Mouse (Mus musculus) embryonic facial prominence, embryonic 14.5 days (tissue): Measurements from ENCODE around the gene Cda. TPM values are rescaled to one million over a fixed set of nuclear protein-coding genes. Genes with fewer than 3 reads are reported as not detected.

Experiments used
- ATAC-seq: fragments of 200-750 bp; cut with Nextera tagmentation; 2 replicates; pipeline ENCODE4 v1.8.0; 2017; ENCODE audit warnings: low read depth, moderate number of reproducible peaks, moderate TSS enrichment
- DNase-seq: peaks from one replicate; pipeline ENCODE4 v3.0.0-alpha.2; 2015; ENCODE audit warnings: low spot score
- H3K27ac ChIP-seq: fragments of 300-500 bp; sonication (generic); replicated peaks from 2 replicates; pipeline ENCODE4 v1.5.1; 2014; ENCODE audit warnings: low read depth, mild to moderate bottlenecking, low read length, moderate library complexity
- H3K27me3 ChIP-seq: fragments of 300-500 bp; sonication (generic); replicated peaks from 2 replicates; pipeline ENCODE4 v1.6.1; 2014; ENCODE audit warnings: low read length; ENCODE audit not compliant: control insufficient read depth, insufficient read depth
- H3K36me3 ChIP-seq: fragments of 300-500 bp; sonication (generic); 2 replicates; pipeline ENCODE4 v1.6.1; 2014; ENCODE audit warnings: low read length, mixed read lengths; ENCODE audit not compliant: control insufficient read depth, insufficient read depth
- H3K4me1 ChIP-seq: fragments of 300-500 bp; sonication (generic); 2 replicates; pipeline ENCODE4 v1.6.1; 2014; ENCODE audit warnings: antibody characterized with exemption, low read length; ENCODE audit not compliant: control insufficient read depth, insufficient read depth
- H3K4me2 ChIP-seq: fragments of 300-500 bp; sonication (generic); 2 replicates; pipeline ENCODE4 v1.6.1; 2014; ENCODE audit warnings: low read depth, mild to moderate bottlenecking, low read length, moderate library complexity, mixed read lengths
- H3K4me3 ChIP-seq: fragments of 300-500 bp; sonication (generic); 2 replicates; pipeline ENCODE4 v1.5.1; 2014; ENCODE audit warnings: low read depth, mild to moderate bottlenecking, low read length
- H3K9ac ChIP-seq: fragments of 300-500 bp; sonication (generic); 2 replicates; pipeline ENCODE4 v1.6.1; 2014; ENCODE audit warnings: low read depth, mild to moderate bottlenecking, low read length, moderate library complexity, mixed read lengths
- H3K9me3 ChIP-seq: fragments of 300-500 bp; sonication (generic); 2 replicates; pipeline ENCODE4 v1.6.1; 2016; ENCODE audit warnings: low read length; ENCODE audit not compliant: control insufficient read depth
- WGBS: fragments of 180-500 bp; shearing (Covaris S2); extraction: QIAGEN DNeasy Blood & Tissue Kit; methylation state at CpG from one replicate; pipeline ENCODE4 v1.1.7; 2014; 5-methylcytosine and 5-hydroxymethylcytosine counted together
- polyA plus RNA-seq: library from polyadenylated mRNA; unstranded; fragments of >200 nt; fragmentation: Nextera tagmentation; extraction: Ambion mirVana; gene quantifications from 2 replicates; pipeline ENCODE4 v1.2.1, GENCODE M21; 2014

Cda gene
- polyA plus RNA-seq, 1 experiment from 2014 or later: 6.3 TPM

DNA sequence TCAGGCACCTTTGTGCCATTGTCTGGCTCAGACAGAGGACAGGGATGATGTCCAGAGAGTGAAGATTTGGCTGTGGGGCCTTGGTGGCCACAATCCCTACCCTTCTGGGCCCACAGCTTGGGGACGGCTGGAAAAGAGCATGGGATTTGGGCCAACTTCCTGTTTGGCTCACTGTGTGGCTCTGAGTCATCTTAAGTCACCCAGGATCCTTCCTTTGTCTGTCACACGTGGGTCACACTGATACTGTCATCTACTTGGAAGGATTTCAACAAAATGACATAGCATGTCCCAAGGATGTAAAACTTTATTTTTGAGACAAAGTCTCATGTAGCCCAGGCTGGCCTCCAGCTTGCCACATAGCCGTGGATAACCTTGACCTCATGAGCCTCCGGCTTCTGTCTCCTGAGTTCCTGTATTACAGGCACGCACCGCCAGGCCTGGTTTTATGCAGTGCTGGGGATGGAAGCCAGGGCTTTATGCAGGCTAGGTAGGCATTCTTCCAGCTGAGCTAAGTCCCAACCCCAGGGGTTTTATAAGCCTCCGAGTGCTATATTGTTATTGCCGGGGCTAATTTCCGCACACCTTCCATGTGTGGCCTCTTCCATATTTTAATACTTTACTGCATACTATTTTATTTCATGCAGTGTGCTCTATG lies 22.8 kb downstream of the Cda start:
- ATAC-seq: no peak
- Histone ChIP-seq H3K27me3 (no peaks in the 10 kb centered on the region), H3K27ac (no peak overlapping the region), H3K4me3 (no peak overlapping the region), H3K9ac (no peak overlapping the region), H3K4me2 (no peak overlapping the region), H3K4me1 (no peaks in the 10 kb centered on the region), H3K36me3 (no peaks in the 10 kb centered on the region), H3K9me3 (no peaks in the 10 kb centered on the region)
- 75% methylated on average over 9 of the region's 9 CpGs for WGBS
- DNase-seq: no peak

DNA sequence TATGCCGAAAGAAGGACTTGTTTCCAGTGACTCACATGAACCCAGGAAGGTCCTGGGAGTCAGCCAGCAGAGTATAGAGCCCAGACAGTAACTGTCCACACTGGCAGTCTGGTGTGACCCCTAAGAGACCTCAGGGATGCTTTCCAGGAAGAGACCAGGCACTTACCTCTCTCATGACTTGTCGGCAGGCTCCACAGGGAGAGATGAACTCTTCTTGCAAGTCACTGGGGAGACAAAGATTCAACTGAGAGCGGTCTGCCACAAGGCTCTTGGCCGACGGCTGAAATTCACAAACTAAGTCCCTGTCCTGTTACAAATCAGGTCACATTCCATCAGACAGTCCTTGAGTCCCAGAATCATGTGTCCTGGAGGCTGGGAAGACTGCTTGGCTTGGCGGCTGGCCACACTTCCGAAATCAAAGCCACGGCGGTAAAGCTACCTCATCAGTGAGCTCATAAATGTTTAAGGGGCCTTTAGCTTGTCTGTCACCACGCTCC lies 24.4 kb downstream of the Cda start:
- H3K9ac ChIP-seq: no peak overlapping the region
- ATAC-seq (no peak), DNase-seq (peak; percentile 28)
- no peaks in the 10 kb centered on the region for H3K9me3 ChIP-seq
- 57% methylated on average over 10 of the region's 10 CpGs for WGBS
- no peaks in the 10 kb centered on the region for H3K36me3 ChIP-seq
- no peak overlapping the region for H3K27ac ChIP-seq
- H3K4me3 ChIP-seq: no peak overlapping the region
- H3K27me3 ChIP-seq: no peaks in the 10 kb centered on the region
- no peaks in the 10 kb centered on the region for H3K4me1 ChIP-seq
- no peak overlapping the region for H3K4me2 ChIP-seq

DNA sequence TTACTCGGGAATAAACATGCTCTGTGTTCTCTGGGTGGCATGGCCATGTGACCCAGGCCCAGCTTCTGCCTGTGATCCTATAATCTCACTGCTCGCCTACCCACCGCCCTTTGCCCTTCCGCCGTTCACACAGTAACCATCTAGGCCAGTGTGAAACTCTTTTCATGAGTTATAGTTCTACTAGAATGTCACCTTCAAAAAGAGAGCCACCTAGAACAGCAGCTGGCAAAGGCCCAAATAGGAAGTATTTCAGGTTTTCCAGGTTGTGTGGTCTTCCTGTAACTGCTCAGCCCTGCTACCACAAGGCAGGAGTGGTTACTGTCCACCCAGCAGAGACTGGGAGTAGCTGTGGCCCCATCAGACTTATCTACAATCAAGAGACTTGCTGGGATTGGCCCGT lies 25.0 kb downstream of the Cda start:
- Histone ChIP-seq H3K4me3 (no peak overlapping the region), H3K4me1 (no peaks in the 10 kb centered on the region), H3K9ac (no peak overlapping the region), H3K36me3 (no peaks in the 10 kb centered on the region), H3K4me2 (no peak overlapping the region), H3K27me3 (no peaks in the 10 kb centered on the region), H3K27ac (no peak overlapping the region), H3K9me3 (no peaks in the 10 kb centered on the region)
- WGBS: 80% methylated on average over 6 of the region's 6 CpGs
- DNase-seq (no peak), ATAC-seq (no peak)

DNA sequence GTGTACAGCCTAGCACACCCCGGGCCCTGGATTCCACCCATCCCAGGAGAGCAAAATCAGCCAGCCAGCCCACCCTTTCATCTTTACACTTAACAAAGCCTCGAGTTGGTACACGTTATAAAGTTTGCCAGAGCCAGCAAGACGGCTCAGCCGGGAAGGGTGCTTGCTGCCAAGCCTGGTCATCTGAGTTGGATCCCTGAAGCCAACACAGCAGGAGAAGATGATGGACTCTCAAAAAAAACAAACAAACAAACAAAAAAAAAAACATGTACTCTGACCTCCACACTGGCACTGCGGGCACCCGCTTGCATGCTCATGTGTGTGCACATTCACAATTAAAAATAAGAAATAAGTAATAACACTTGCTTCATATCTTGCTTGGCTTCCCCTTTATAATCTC lies 25.7 kb downstream of the Cda start:
- no peaks in the 10 kb centered on the region for H3K27me3 ChIP-seq
- no peak overlapping the region for H3K9ac ChIP-seq
- DNase-seq (no peak), ATAC-seq (no peak)
- H3K4me1 ChIP-seq: no peaks in the 10 kb centered on the region
- H3K36me3 ChIP-seq: no peaks in the 10 kb centered on the region
- 65% methylated on average over 7 of the region's 7 CpGs for WGBS
- no peak overlapping the region for H3K27ac ChIP-seq
- H3K4me2 ChIP-seq: no peak overlapping the region
- H3K4me3 ChIP-seq: no peak overlapping the region
- H3K9me3 ChIP-seq: no peaks in the 10 kb centered on the region

DNA sequence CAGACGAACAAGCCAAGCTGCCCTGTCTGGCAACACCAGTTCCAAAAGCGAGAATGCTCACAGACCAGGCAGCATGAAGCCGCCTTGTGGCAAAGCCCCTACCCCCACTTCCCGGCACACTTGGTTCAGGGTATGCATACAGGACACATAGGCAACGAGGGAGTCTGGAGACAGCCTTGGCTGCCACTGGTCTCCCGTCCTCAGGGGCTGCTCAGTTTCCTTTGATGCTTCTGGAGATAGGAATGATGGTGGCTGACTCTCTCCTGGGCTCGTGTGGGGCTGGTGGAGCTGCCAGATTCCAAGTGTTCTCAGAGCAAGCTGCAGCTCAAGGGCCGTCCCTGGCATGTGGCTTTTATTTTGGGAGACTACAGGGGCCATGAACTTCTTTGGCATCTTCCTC lies 26.4 kb downstream of the Cda start:
- no peaks in the 10 kb centered on the region for H3K27me3 ChIP-seq
- H3K9ac ChIP-seq: no peak overlapping the region
- H3K9me3 ChIP-seq: no peaks in the 10 kb centered on the region
- DNase-seq (no peak), ATAC-seq (no peak)
- no peaks in the 10 kb centered on the region for H3K4me1 ChIP-seq
- WGBS: 40% methylated on average over 8 of the region's 8 CpGs
- no peak overlapping the region for H3K4me2 ChIP-seq
- no peak overlapping the region for H3K4me3 ChIP-seq
- H3K36me3 ChIP-seq: no peaks in the 10 kb centered on the region
- H3K27ac ChIP-seq: no peak overlapping the region; the same call in 1 of the 2 replicates

DNA sequence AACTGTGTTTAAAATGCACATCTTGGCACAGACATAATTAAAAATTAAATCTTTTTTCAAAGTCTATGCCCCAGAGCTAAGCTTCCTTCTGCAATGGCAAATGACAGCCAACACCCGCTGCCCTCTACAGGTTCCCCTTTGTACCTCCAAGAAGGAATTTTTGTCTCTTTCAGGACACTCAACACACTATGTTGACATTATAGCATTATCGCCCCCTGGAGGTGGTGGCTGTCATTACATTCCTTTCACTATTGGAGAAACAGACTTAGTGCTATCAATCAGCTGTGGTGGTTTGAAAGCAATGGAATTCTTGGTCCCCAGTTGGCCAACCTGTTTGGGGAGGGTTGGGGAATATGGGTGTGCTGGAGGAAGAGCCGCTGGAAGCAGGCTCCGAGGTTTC lies 27.8 kb downstream of the Cda start:
- H3K27ac ChIP-seq: no peak overlapping the region
- H3K4me3 ChIP-seq: no peak overlapping the region
- no peak overlapping the region for H3K4me2 ChIP-seq
- no peaks in the 10 kb centered on the region for H3K4me1 ChIP-seq
- H3K36me3 ChIP-seq: no peaks in the 10 kb centered on the region
- no peak for ATAC-seq
- H3K27me3 ChIP-seq: no peaks in the 10 kb centered on the region
- no peak overlapping the region for H3K9ac ChIP-seq
- WGBS: 32% methylated on average over 4 of the region's 4 CpGs
- DNase-seq: no peak
- no peaks in the 10 kb centered on the region for H3K9me3 ChIP-seq

DNA sequence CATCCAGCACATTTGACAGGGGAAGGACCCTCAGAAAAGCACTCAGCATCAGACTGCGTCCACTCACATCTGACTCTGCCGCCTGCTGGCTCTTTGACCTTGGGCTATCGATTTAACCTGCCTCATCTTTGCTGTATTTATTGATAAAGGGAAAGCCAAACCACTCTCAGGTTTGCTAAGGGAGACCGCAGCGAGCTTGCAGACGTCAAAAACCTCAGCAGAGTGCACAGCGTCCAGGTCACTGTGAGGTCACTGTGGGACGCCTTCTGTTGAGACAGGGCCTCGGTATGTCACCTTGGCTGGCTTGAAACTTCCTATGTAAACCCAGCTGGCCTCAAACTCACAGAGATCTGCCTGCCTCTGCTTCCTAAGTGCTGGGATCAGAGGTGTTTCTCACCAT lies 30.5 kb downstream of the Cda start:
- no peak for ATAC-seq
- WGBS: 77% methylated on average over 9 of the region's 9 CpGs

DNA sequence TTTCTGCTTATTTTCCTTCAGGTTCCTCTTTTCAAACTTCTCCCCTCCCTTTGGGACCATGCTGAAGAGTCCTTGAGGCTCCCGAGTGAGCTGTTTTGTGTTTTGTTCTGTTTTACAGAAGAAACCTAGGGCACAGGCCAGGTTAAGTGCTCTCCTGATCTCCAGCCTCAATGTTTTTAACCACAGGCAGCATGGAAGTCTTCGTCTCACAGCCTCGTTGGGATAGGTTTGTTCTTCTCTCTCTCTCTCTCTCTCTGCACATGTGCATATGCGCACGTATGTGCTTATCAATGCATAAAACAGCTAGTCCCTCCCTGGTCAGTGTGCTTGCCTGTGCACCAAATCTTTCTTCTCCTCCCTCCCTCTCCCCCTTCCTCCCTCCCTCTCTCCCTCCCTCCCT lies 30.9 kb downstream of the Cda start:
- Histone ChIP-seq H3K4me3 (no peak overlapping the region), H3K4me1 (no peaks in the 10 kb centered on the region), H3K4me2 (no peak overlapping the region), H3K9me3 (no peaks in the 10 kb centered on the region), H3K36me3 (no peaks in the 10 kb centered on the region), H3K9ac (no peak overlapping the region), H3K27me3 (0 out of 2 replicates have a peak, but pooled peaks cover 3% of the 10 kb centered on the region), H3K27ac (no peak overlapping the region)
- DNase-seq: no peak
- no peak for ATAC-seq
- 63% methylated on average over 5 of the region's 5 CpGs for whole genome bisulfite sequencing

More for the DNA sequence above, 30.5 kb downstream of the Cda start:
- Histone ChIP-seq H3K4me3 (no peak overlapping the region), H3K27ac (no peak overlapping the region), H3K36me3 (no peaks in the 10 kb centered on the region), H3K4me2 (no peak overlapping the region), H3K27me3 (no peaks in the 10 kb centered on the region), H3K4me1 (no peaks in the 10 kb centered on the region), H3K9ac (no peak overlapping the region), H3K9me3 (no peaks in the 10 kb centered on the region)
- DNase-seq: no peak

DNA sequence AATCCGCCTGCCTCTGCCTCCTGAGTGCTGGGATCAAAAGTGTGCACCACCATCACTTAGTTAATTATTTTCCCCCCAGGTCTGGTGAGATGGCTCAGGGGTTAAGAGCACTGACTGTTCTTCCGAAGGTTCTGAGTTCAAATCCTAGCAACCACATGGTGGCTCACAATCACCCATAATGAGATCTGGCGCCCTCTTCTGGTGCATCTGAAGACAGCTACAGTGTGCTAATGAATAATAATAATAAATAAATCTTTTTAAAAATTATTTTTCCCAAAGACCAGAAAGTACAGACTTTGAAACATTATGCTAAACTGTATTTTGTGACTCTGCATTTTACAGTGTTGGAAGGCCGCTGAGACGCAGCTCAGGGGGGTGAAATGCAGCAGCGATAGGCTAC lies 32.1 kb downstream of the Cda start:
- no peak for ATAC-seq
- no peaks in the 10 kb centered on the region for H3K4me1 ChIP-seq
- WGBS: 87% methylated on average over 6 of the region's 6 CpGs

More for the DNA sequence above, 32.1 kb downstream of the Cda start:
- 0 out of 2 replicates have a peak, but pooled peaks cover 5% of the 10 kb centered on the region for H3K27me3 ChIP-seq
- no peaks in the 10 kb centered on the region for H3K9me3 ChIP-seq
- no peaks in the 10 kb centered on the region for H3K36me3 ChIP-seq
- no peak overlapping the region for H3K4me2 ChIP-seq
- no peak for DNase-seq
- no peak overlapping the region for H3K4me3 ChIP-seq
- H3K27ac ChIP-seq: no peak overlapping the region
- no peak overlapping the region for H3K9ac ChIP-seq
